Mouse (Mus musculus): Measurements from ENCODE around the gene Comtd1.

The Comtd1 gene

DNA sequence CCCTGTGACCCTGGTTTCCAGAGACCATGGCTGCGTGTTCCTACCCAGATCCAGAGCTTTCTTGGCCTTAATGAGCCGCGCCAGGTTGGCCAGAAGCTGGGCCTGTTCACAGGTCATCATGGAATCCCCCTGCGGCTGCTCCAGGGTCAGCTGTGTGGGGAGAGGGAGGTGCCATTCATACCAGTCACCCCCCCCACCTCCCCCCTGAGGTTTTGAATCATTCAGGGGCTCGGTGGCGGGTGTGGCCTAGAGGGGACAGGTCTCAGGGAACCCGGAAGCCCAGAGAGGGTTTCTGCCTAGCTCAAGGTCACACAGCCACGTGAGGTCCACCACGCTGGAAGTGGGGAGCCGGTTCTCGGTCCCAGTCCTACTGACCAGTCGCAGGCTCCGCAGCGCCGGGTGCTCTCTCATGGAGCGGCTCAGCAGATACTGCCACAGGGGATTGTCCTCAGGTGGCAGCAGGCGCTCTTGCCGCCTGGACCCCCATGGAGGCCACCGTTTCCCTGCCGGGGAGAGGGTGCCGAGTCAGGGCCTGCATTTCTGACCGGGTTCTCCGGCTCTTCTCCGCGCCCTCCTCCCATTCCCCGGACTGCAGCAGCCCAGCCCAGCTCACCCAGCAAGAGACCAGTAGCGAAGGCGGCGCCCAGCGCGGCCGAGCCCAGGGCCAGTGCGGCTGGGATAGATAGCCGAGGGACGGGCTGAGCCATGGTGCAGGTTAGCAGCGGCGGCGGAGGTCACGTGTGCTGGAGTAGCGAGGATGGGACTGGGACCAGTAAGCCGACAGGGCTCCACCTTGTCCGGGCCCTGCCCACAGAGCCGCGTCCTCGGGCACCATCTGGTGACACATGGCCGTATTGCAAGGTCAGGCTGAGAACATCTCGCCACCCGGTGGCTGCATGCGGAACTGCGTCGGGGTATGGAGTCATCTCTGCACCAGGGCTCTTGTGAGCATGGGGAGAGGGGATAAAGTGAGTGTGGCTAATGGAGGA lies at the start of gene Comtd1:
TSS of gene Comtd1 (minus strand) at position 812 of the 989 bp plus-strand sequence.
- under 1% methylated on average over 51 of the region's 51 CpGs for WGBS

DNA sequence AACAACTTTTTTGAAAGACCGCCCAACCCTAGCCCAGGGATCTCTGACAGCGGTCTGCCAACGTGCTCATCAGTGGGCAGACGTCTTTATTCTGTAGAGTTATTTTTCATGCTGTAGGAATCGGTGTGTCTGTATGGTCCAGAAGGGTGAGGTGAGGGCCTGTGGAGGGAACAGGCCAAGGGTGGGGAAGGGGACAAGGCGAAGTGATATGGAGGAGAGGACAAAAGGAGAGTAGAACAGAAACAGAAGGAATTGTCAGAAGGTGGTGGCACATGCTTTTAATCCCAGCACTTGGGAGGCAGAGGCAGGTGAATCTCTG lies 43.5 kb upstream of the Comtd1 start:
- 87% methylated on average over 6 of the region's 6 CpGs for WGBS

DNA sequence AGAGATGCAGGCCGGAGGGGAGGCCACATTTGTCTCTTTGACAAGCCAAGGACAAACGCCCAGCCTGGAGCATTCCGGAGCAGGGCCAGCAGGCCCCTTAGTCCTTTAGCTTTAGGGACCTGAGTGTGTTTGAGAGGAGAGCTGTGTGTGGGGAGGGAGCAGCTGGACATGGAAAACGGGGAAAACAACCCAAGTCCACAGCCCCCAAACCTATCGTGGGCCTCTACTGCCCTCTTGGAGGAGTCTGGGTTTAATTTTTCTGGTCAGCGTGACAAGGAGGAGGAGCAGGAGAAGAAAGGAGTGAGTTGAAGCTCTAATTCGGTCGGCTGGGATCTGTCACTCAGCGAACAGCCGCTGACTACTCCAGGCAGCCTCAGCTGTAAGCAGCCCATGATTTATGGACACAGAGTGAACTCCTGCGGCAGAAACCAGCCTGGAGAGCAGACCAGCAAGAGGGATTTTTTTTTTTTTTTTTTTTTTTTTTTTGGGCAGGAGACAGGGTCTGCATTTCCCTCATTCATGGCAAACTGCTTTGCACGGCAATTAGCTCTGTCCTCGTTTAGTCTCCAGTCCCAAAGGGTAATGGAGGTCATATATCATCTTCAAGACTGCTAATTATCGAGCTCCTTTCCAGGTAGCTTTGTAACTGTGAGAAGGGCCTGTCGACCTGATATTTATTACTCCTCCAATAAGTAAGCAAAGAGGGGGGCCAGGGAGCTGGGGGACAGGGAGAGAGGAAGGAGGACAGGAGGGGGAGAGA lies 43.0 kb upstream of the Comtd1 start:
- WGBS, result 61% methylated on average over 15 of the region's 15 CpGs

DNA sequence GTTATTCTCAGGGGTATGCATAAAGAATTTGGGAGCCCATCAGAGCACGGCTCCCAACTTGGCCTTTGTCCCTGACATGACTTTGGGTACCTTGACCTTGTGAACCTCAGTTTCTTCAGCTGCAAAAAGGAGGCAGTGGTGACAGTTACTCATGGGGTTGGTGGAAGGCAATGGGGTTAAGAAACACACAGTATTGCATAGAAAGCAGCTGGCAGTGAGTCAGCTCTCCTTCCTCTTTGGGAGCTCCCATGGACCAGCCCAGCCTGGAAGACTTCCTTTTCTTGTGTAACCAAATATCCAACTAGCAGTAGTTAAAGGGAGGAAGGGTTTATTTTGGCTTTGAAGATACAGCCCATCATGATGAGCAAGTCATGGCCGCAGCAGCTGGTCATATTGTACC lies 41.7 kb upstream of the Comtd1 start:
- WGBS, result 88% methylated on average over 2 of the region's 2 CpGs

DNA sequence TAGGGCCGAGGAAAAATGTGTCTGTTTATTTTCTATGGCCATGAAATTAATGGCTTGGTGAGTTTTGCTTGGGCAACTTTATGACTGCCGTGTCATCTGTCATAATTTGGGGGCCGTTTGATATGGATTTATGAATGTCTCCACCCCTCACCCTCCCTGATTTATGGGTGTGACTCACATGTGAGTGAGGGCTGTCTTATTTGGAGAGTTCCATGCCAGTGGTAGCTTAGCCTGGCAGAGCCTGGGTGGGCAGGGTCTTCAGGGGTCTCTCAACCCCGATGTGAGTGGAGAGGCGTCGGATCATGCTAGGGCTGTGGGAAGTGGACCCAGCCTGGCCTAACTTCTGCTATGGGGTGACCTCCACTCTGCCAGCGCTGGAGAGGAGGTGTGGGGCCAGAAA lies 18.0 kb upstream of the Comtd1 start:
- 92% methylated on average over 7 of the region's 7 CpGs for WGBS

DNA sequence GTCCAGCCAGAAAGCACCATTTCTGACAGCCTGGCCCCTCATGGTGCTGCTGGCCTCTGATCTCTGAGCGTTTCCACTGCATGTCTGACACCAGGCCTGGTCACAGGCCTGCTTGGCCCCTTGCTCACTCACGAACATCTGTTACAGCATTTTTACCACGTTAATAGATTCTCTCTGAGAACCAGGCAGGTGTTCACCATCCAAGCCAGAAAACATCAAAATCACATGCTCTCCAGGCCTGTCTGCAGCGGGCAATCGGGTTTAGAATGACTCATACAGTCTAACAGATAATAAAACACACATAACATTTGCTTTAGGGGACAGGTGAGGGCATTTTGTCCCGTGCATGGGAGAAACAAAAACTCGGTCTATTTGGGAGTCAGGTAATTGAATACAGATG lies 17.5 kb upstream of the Comtd1 start:
- 73% methylated on average over 7 of the region's 7 CpGs for WGBS

DNA sequence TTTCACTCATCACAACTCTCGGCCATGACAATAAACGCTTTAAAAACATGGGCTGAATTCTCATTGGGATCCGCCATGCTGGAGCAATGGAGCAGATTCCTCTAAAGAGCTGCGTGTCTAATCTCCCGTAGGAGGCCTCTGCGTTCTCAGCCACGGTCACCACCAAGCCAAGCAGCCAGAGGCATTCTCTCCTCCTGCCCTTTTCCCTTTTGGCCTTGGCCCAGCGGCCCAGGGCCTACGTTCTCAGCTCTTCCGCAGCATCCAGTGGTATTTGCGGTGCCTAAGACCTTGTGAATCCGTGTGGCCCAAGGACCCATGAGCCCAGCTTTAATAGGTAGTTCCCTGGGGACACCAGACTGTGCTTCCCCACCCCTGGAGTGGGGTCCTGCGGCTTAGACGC lies 8.1 kb upstream of the Comtd1 start:
- WGBS, result 90% methylated on average over 14 of the region's 14 CpGs

DNA sequence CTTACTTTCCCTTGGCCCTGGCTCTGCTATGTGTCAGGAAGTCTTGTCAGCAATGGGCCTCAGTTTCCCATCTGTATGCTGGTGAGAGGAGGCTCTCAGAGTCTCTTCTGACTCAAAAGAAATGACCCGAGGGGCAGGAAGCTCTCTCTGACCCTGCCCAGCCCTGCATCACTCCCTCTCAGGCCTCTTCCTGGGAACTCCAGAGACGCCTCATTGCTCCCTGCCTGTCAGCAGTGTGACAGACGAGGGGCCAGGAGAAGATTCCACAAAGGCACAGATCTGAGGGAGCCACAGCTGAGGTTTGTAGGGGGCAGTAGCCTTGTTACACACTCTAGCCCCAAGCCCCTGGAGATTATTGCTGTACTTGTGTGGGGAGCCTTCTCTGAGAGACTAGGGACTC lies 7.2 kb upstream of the Comtd1 start:
- WGBS, result 81% methylated on average over 3 of the region's 3 CpGs

DNA sequence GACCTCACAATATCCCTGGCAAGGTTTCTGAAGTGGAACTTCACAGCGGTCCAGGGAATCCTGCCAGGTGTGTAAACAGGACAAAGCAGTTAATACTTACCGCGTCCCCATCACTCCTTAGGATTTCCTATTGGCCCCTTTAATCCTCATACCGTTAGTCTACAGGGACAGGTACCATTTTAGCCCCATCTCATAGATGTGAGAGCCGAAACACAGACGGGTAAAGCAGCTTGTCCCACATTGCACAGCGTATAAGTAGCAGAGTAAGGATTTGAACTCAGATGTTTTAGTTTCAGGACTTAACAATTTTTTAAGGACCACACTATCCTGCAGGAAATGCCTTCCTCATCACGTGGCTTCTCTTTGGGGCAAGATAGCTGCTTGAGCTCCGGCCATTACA lies 5.5 kb upstream of the Comtd1 start:
- 61% methylated on average over 9 of the region's 9 CpGs for WGBS

DNA sequence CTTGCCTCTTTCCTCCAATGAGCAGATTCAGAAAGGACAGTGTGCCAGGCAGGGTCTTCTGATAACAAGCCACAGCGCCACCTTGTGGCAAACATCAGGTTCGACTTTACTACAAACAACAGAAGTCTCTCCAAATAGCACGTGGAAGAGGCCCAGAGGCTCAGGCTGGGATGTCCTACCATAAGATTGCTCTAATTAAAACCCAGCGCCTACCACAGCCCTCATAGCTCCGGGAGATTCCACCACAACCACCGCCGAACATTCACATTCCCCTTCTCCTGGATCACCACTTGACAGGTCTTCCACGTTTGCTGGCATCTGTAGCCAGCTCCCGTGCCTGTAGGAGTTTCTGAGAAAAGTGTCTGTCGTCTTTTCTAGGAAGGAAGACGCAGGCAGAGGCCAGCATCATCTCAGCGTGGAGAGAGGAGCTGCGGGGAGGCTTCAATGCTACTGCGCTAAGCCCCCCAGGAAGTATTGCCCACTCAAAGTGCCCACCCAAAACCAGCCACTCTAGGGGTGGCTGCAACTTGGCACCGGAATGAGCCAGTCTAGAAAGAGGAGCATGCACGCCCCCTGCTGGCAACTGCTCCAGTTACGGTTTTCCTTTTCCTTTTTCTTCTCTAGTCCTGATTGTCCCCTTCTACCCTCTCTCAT lies 4.8 kb upstream of the Comtd1 start:
- 5% methylated on average over 17 of the region's 17 CpGs for WGBS

DNA sequence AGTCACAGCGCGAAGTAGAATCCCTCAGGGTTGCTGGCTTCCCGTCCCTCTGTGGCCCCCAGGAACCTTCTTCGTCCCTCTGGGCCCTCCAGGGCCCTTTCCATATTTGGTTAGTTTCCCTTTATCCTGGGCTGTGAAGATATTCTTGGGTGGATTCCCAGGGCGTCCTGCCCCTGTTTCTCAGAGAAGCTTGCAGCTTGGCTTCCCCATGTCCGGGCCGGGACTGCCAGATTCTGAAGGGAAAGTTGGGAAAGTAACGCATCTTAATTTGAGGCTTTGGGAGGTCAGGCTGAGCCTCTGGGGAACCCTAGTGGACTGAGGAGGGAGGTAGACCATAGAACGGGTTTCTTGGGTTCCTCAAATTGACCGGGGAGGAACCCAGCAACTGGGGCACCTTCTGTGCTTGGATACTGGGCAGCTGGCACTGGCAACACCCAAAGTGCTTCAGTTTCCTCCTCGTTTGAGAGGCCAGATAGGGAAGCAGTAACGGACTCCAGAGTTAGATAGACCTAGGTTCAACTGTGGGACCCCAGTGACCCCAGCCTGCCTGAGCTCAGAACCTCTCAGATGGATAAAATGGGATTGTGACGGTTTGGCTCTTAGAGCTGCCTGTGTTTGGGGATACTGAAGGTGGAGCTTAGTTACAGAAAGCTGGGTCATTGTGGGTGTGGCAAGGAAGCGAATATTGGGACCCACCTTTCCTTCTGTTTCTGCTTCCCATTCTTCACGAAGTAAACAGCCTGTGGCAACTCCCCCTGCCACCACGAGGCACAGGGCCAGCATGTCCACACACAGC lies 3.4 kb upstream of the Comtd1 start:
- WGBS, result 67% methylated on average over 16 of the region's 16 CpGs

DNA sequence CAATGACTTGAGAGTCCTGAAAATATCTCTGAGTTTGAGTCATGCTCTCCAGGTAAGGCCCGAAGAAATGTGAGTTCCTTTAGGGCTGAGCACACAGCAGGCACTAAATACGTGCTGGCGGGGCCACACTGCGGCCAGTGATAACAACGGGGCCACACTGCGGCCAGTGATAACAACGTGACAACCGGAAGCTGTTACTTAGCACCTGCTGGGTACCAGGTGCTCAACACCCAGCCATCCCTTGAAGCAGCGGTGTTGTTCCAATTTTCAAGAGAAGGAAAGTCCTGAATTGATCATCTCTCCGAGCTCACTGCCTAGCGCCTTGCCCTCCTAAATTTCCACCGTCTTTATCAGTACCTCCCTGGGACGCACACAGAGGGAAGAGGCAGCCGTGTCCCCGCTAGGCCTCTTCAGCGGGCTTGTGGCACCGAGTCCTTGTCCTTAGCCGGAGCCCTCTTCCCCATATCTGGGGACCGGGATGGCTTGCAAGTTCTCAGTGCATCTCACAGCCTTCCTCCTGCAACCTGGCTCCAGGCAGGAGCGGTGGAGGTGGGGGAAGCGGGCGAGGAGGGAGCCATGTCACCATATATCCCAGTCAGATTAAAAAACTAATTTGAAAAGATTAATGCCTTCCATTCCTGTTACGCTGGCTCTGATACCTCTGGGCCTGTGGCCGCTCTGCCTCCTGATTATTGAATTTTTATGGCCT lies 1.8 kb upstream of the Comtd1 start:
- 94% methylated on average over 24 of the region's 24 CpGs for WGBS

DNA sequence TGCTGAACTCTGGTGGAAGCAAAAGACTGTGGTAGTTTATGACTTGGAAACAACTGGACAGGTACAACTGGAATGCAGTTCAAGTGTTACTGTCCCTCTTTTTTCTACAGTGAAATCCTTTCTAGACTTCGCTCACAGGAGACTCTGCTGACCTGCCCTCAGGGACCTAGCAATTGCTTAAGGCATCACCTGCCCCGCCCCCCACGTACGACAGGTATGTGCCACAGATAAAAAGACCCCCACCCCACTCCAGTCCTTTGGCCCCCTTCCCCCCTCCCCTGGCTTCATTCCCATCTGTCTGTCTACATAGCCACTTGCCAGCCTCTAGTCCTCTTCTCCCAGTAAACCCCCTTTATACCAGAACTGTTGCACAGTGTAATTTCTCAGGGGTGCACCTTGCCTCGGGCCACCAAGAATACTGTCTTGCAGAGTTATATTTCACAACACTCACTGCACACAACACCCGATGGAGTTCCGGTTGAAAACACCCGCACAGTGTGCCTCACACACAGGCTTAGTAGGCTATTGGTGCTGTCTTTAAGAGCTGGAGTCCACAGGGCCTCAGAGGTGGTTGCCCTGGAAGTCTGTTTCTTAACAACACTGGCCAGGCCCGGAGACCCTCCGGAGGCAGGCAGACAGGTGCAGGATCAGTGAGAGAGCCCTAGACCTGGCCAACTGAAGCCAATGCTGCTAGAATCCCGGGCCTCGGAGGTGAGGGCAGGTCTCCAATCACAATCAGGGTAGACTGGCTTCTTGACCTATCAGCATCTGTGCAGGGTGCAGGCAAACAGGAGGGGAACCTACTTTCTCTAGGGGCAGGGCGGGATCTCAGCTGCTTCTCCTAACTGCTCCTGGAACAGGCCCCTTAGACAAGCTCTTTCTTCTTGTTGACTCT lies 994 bp upstream of the Comtd1 start:
- 89% methylated on average over 13 of the region's 13 CpGs for WGBS

DNA sequence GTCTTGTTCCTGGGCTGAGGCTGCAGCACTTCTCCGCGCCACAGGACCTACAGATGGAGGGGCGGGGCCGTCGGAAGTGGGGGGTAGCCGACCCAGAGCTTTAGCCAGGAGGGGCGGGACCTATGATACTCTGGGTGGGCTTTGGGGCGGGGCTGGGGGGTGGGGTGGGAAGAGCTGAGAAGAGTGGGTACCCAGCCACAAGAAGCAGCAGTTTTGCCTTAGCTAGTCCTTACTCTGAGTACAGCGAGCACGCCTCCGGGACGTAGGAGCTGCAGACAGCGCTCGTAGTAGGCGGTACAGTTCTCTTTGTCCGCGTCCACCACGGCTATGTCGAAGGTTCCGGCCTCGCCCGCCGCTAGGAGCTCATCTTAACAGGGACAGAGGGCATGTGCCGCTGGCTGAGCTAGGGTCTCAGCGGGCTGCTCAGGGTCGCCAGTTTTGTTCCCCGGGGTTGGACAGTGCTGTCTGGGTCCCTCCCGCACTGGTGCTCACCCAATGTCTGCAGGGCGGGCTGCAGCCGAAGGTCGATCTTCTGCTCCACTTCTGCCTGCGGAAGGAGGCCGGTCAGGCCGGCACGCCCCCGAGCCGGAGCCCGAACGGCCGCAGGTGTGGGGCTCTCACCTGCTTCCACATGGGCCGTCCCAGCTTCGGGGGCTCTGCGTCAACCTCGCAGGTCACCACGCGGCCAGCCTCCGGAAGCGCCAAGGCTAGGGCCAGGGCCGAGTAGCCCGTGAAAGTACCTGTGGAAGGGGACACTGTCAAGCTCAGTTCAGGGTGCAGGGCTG lies 1.2 kb downstream of the Comtd1 start:
- under 1% methylated on average over 50 of the region's 50 CpGs for WGBS

DNA sequence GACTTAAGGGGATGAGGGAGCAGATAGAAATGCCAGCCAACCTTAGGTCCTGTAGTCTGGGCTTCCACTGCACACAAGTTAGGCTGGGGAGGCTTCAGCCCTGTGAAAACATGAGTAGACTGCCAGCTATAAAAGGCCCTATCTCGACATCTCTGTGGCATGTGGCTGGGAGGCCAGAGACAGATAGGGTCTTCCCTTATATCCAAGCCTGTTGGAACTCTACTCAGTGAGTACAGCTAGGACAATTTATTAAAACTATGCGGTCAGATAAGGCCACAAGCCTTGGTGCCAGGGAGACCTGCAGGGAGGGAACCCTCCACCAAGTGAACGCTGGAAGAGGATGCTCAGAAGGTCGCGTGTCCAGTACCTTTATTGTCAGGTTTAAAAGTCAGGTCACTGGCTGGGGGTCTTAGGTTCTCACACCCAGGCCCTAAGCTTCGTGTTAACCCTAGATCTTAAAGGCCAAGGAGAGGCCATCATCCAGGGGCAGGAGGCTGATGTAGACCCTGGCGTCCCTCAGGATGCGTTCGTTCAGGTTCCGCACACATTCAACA lies 1.9 kb downstream of the Comtd1 start:
- 34% methylated on average over 10 of the region's 10 CpGs for WGBS

DNA sequence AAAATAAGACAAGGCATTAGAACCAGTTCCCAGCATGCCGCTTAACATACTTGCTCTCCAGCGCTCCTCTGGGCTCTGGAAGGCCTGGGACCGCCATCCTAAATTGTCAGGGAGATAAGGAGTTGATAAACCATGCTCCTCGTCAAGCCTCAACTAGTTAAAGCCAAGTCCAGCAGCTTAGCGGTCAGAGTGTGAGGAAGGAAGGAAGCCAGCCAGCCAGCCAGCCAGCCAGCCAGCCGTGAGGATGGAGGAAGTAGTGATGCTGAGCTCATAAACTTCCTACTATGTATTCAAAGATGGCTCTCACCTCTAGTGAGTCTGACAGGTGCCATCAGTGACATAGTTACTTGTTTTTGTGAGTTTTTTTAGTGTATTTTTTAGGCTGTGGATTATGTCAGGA lies 5.5 kb downstream of the Comtd1 start:
- WGBS, result 66% methylated on average over 6 of the region's 6 CpGs

DNA sequence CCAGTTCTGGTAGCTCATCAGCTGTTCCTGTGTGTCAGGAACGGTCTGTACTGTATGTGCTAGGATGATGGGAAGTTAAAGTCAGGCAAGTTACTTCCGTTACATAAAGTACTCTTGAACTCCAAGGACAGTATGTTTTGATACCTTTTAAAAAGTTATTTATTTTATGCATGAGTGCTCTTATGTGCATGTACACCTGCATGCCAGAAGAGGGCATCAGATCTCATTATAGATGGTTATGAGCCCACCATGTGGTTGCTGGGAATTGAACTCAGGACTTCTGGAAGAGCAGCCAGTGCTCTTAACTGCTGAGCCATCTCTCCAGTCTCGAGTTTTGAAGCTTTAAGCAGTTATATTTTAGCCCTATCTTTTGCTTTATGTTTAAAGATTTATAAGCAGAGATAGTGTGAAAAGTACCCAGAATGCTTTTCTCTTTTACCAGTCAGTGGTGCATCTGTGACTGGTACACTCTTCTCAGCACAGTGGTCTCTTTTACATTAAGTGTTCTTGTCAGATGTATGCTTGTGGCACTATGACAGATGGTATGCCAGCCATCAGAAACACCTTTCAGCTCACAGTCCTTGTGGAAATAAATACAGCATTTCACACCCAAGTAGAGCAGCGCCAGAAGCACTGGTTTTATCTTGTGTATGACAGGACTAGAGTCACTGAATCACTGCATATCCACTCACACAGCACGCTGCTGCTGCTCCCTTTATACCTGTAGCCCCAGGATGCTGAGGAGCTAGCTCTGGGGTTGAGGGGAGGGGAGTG lies 6.8 kb downstream of the Comtd1 start:
- 61% methylated on average over 5 of the region's 5 CpGs for whole genome bisulfite sequencing
